Mouse (Mus musculus): ENCODE data around the gene Tigd2.
A peak's percentile ranks its signal among the peaks of the same experiment; 100 is the strongest.

Gene Tigd2

GRCm38 (mm10) chr6:59208685-59209298, at the start of gene Tigd2:
Gene Tigd2, plus strand, starts transcription at chr6:59208870.
- peak; percentile 87 to 92 for DNase-seq (ENCODE audit: low spot score in 2 of 2)

- no peak for DNase-seq (ENCODE audit: low spot score in 2 of 2)
Measured at GRCm38 (mm10) chr6:59161801-59162478, 46.7 kb upstream of the Tigd2 start.

- no peak for DNase-seq (ENCODE audit: low spot score in 2 of 2)
Measured at GRCm38 (mm10) chr6:59162887-59163286, 45.8 kb upstream of the Tigd2 start.

GRCm38 (mm10) chr6:59163407-59163806, 45.3 kb upstream of the Tigd2 start:
- no peak for DNase-seq (ENCODE audit: low spot score in 2 of 2)

GRCm38 (mm10) chr6:59168939-59169338, 39.7 kb upstream of the Tigd2 start:
- no peak for DNase-seq (ENCODE audit: low spot score in 2 of 2)

GRCm38 (mm10) chr6:59171230-59171629, 37.4 kb upstream of the Tigd2 start:
- DNase-seq (ENCODE audit: low spot score in 2 of 2), result no peak

- DNase-seq (ENCODE audit: low spot score in 2 of 2), result no peak
Measured at GRCm38 (mm10) chr6:59173940-59174339, 34.7 kb upstream of the Tigd2 start.

- DNase-seq (ENCODE audit: low spot score in 2 of 2), result no peak
Measured at GRCm38 (mm10) chr6:59178051-59178450, 30.6 kb upstream of the Tigd2 start.

- DNase-seq (ENCODE audit: low spot score in 2 of 2), result peak; percentile 34 to 60
Measured at GRCm38 (mm10) chr6:59180376-59180996, 28.2 kb upstream of the Tigd2 start.

- DNase-seq (ENCODE audit: low spot score in 2 of 2), result peak; percentile 36 to 71
Measured at GRCm38 (mm10) chr6:59185010-59185699, 23.5 kb upstream of the Tigd2 start.

- no peak for DNase-seq (ENCODE audit: low spot score in 2 of 2)
Measured at GRCm38 (mm10) chr6:59190006-59190405, 18.7 kb upstream of the Tigd2 start.

GRCm38 (mm10) chr6:59194518-59194917, 14.2 kb upstream of the Tigd2 start:
- DNase-seq (ENCODE audit: low spot score in 2 of 2), result peak in 1 of 2 experiments; percentile 8

GRCm38 (mm10) chr6:59195849-59196635, 12.6 kb upstream of the Tigd2 start:
- no peak for DNase-seq (ENCODE audit: low spot score in 2 of 2)

- no peak for DNase-seq (ENCODE audit: low spot score in 2 of 2)
Measured at GRCm38 (mm10) chr6:59196746-59197145, 11.9 kb upstream of the Tigd2 start.

GRCm38 (mm10) chr6:59198356-59198755, 10.3 kb upstream of the Tigd2 start:
- no peak for DNase-seq (ENCODE audit: low spot score in 2 of 2)

GRCm38 (mm10) chr6:59199021-59199420, 9.6 kb upstream of the Tigd2 start:
- no peak for DNase-seq (ENCODE audit: low spot score in 2 of 2)

- DNase-seq (ENCODE audit: low spot score in 2 of 2), result no peak
Measured at GRCm38 (mm10) chr6:59207561-59207960, 1.1 kb upstream of the Tigd2 start.

- no peak for DNase-seq (ENCODE audit: low spot score in 2 of 2)
Measured at GRCm38 (mm10) chr6:59209299-59209707, 633 bp downstream of the Tigd2 start.

- no peak for DNase-seq (ENCODE audit: low spot score in 2 of 2)
Measured at GRCm38 (mm10) chr6:59233191-59233590, 24.5 kb downstream of the Tigd2 start.

- DNase-seq (ENCODE audit: low spot score in 2 of 2), result no peak
Measured at GRCm38 (mm10) chr6:59233651-59234050, 25.0 kb downstream of the Tigd2 start.

- DNase-seq (ENCODE audit: low spot score in 2 of 2), result peak; percentile 26 to 41
Measured at GRCm38 (mm10) chr6:59249675-59250074, 41.0 kb downstream of the Tigd2 start.

GRCm38 (mm10) chr6:59250536-59250935, 41.9 kb downstream of the Tigd2 start:
- no peak for DNase-seq (ENCODE audit: low spot score in 2 of 2)

Data from natural killer cell, adult 2 months (primary cell).